Mouse (Mus musculus) retina, embryonic 14.5 days (tissue): ENCODE measurements around the gene Tmem178b.

Experiments used
- DNase-seq: peaks from one replicate; pipeline ENCODE4 v3.0.0-alpha.2; 2015; ENCODE audit warnings: low spot score

The Tmem178b gene

DNA sequence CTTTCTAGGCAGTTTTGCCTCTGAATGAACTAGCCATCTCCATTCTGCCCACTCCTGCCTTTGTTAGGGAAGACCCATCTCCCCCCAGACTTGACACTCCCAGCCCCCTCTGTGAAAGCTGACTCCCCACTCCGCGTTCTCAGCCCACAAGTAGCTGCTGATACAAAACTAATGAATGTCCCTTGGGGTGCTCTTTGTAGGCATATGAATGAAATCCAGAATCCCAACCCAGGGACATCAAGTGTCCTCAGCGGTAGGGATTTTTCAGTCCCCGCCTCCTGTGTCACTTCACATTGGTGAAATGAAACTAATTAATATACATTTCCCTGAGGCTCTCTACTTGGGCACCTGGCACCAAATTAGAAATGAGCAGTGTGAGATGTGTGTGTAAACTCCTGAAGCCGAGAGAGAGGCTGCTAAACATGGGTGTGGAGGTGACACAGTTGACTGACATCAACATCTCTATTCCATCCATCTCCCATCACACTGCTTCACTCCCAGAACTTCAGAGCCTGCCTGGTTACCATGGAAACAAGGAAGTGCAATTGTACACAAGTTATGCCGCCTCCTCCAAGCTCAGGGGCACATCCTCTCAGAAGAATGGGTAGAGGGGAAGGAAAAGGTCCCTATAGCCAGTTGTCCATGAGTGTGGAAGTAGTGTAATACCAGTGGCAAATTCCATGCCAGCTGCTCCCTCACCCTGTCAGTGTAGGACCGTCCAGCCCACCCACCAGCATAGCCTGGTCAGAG lies 142.8 kb downstream of the Tmem178b start:
- DNase-seq = no peak

DNA sequence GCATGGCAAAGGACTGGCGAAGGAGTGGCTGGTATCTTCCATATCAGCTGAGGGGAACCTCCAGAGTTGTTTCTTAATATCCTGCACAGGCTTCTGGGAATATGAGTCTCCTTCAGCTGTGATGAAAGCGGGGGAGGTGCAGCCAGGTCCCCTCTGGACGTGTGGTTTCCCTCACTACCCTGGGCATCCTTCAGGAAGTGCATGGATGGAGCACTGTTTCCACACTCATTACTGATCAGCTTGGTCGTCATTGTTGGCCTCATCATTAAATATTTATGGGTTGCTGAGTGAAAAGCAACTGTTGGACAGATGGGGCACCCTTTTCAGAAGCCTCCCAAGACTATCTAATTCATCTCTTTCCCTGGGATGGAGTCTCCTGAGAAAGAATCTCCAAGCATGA lies 146.3 kb downstream of the Tmem178b start:
- peak; percentile 63 for DNase-seq

DNA sequence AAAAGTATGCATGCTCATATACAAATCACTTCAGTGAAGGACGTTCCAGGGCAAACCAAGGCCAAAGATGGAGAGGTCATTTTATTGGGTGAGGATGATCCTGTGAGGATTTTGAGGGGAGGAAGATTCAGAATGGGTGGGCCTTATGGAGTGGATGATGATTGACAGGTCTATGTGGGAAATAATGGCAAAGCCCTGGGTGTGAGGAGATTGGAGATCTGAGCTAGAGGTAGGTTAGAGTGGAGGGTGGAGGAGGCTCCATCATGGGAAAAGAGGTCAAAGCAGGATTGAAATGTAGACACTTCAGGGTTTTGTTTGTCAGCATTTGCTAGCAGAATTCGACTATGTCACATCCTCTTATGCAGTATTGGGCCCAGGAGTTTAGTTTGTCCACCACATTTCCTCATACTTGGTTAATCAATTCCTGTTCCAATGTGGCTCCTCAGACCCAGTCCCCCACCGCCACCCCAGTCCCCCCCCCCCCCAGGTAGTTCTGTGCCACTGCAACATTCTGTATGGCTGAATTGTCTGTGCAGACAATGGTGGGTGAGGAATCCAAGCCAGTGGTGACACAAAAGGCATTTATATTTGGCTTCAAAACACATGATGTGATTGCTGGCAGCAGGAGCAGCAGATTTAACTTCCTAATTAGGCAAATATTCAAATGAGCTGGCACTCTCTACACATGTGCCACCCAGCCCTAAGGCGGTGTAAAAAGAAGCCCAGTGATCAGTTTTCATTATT lies 150.7 kb downstream of the Tmem178b start:
- no peak for DNase-seq

DNA sequence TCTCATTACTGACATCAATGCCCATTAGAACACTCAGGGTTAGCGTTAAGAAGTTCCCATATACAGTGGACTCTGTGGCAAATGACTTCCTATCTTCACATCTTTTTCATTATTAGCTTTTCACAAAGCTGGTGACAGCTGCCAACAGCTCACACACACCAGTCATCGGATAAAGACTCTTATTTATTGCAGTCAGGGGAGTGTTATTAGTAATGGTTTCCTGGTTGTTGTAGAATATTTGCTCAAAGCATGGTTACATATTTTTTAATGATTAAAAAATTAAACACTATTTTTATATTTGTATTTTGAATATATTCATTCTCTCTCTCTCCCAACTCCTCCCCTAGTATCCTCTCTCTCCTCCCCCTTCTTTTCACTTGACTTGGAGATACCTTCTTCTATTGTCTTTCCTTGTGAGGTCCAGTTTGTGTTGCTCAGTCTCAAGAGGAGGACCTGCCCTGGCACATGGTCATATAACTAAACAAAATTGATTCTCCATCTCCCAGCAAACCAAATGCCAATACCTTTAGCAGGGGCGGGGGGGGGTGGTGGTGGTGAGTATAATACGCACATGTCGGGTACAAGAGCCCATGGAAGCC lies 151.4 kb downstream of the Tmem178b start:
- no peak for DNase-seq

DNA sequence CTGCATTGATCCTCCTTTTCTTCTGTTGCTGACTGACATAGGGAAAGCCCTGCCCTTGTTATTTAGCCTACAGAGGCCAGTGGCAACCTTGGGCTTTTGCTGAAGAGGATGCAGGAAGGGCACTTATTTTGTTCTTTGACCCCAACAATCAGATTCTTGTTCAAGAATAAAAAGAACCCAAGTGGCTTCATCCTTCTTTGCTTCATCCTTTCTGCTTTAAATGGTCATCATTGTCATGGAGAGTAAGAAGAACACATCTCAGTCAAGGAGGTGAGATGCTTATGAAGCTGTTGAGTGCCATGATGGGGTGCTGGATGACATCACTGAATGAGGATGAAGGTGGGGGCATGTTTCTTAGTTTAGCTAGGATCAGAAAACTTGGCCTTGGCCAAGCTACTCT lies 159.8 kb downstream of the Tmem178b start:
- DNase-seq = no peak

DNA sequence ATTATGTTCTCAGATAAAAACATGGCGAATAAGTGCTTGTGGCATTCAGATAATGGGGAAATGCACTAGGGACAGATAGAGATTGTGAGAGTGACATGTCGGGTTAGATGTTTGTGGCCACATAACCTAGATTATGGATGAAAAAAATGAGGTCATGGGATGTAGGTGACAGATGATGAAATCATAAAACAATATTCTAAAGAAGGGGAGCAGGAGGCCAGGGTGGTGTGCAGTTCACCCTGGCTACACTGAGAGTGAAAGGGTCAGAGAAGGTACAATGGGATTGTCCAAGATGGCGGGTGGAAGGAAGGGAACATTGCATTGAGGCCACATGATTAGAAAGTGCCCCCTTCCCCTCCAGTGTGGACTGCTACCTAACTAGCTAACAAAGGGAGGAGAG lies 160.9 kb downstream of the Tmem178b start:
- no peak for DNase-seq

DNA sequence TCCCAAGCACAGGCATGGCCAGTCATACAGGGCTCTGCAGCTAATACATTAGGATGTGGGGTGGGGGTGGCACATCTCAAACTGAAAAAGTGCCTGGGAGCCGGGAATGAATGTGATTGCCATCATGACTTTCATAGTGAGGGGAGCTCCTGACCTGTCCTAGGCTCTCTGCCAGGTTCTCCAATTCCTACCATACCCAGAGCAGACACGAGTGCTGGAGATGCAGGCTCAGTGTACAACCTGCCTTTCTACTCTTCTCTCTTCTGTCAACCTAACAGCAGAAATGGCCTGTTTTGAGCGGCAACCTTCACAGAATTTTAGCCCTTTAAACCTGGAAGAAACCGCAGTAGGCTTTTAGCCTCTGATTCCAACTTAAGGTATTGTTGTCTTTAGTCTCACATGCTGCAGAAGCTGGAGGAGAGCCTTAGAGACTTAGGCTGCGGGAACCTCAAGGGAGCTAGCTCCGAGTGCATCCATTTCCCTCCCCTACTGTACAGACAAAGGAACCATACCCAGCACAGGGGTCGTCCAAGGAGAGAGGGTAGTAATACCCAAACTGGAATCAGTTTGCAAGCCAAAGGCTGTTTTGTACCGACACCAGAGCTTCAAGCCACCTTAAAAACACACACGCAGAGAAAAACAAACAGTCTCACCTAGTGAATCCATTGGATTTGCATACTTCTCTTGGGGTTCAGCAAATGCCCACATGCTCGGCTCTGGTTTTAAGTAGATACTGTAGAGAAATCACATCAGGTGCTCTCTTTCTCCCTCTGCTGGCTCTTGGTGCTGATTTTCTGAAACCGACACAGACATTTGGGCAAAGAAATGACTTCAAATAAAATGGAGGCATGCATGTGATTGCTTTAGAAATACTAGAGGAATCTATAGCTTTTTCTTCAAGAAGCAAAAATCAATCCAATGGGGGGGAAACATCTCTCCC lies 176.2 kb downstream of the Tmem178b start:
- peak; percentile 67 for DNase-seq

DNA sequence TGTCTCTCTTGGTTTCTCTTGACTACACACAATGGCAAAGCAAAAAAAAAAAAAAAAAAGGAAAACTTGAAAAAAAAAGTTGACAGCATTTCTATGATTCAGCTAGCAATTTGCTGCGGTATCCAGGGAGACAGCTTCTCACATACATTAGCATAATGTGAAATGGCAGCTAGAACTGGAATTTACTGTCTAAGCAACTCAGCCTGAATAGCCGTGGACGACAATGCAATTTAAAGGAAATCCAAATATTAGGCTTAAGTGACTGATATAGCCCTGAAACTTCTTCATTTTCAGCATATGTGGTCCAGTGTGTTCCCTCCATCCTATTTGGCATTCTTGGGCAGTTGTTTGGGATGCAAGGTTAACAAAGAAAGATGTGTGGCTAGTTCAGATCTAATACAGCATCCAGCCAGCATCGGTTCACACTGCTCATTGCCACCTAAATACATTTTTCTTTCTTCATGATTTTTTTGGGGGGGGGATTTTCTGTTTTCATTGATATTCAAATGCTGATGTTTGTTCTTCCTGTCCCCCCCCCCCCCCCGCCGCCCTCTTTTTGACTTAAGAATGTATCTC lies 176.9 kb downstream of the Tmem178b start:
- DNase-seq = peak; percentile 75

DNA sequence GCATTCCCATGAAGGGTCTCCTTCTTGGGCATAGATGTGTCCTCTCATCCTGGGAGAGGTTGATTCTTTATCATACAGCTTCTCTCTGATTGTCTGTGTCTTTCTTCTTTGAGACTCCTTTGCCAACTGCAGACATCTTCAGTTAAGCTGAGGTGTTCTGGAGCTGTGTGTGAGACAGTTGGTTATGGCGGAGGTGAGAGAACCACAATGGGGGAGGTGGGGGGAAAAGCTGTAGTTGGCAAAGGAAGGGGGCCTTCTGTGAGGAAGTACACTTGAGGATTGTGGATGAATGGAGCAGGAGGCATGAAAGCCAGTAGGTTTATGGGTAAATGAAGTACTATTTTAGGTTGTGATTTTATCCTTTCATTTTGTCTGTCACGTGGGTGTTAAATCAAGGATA lies 178.6 kb downstream of the Tmem178b start:
- DNase-seq = no peak

DNA sequence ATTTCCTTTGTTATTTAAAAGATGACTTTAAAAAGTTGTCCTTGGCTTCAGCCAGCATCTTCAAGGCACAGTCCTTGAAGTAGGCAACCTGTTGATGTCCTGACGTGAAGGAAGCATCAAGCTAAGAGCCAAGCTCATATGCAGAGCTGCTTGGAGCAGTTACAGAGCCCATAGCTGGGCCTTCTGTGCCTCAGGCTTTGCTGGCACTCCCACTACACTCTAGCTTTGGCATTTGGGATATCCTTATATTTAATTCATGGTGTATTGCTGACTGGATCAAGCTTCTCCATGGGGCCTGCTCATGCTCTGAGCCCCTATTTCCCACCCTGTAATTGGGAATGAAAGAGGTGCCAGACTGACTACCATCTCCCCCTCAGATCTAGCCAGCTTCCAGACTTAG lies 179.5 kb downstream of the Tmem178b start:
- DNase-seq = no peak

DNA sequence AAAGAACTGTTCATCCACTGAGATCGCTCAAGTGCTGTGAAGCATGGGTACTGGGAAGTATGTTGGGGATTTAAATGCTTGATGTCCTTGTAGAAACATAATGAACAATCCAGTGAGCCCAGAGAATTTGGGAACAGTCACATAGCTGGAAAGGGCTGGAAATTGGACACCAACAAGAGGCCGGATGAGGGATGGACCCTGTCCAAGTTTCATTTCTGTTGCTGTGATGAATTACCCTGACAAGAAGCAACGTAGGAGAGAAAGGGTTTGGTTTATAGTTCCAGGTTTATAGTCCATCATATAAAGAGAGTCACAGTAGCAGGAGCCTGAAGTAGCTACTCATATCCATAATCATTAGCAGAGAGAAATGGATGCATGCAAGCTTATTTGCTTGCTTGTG lies 186.4 kb downstream of the Tmem178b start:
- no peak for DNase-seq

DNA sequence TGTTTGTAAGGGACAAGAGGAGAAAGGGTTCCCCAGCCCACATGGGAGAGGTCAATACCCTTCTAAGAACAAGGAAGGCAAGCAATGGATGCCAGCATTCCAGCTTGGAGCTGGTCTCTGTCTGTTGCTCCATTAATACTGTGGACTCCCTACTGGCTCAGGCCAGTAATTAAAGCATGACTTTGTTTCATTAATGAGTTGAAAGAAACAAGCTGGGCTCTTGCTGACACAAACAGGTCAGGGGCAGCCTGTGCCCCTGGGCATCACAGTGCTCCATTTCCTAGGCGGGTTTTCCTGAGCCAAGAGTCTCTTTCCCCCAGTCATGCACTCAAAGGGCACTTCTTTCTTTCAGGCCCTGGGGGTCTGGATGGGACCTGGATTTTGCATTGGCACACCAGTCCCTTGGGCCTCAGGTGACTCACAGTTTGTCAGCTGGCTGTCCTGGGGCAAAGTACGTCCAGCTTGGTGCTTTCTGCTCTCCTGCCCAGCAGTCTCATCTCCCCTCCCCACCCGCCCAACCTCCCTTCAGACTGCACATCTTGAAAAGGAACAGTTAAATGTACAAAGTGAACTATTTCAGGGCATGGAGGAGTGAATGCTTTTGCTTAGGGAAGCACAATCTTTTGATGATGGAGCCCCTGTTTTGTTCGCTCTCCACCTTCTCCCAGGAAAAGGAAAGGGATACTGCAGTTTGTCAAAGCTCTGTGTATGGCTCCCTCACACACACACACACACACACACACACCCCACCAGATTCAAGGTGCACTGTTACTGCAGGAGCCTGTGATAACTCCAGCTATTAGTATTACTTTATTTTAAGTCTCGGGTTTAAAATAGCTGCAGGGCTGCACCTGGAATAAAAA lies 188.5 kb downstream of the Tmem178b start:
- peak; percentile 23 for DNase-seq

DNA sequence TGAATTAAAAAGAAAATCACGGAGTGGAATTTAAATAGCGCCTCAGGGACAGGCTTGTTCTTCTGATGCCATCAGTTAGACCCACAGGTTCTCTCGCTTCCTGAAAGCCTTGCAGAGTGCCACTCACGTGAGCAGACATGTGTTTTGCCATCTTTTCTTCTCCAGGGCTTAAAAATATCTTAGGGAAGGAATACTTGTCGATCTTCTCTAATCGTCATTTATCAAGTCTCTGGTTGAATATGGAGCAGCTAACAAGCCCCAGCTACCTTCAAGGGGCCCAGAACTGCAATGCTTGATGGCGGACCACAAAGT lies 189.1 kb downstream of the Tmem178b start:
- no peak for DNase-seq

DNA sequence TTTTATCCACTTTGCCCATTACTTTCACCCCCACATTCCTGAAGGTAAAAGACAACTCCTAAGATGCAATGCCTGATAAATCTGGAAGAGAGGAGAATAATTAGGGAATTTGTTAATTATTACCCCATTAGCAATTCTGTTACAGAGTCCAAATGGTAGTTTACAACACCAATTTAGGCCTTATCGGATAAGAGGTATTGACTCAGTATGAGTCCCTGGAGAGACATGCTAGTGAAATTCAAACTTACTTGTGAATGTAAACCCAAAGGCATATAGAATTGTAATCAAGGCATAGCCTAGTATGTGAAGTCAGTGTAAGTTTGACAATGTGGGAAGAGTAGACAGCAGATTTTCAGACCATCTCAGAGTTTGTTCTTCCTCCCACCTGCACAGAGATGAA lies 190.4 kb downstream of the Tmem178b start:
- DNase-seq = no peak

DNA sequence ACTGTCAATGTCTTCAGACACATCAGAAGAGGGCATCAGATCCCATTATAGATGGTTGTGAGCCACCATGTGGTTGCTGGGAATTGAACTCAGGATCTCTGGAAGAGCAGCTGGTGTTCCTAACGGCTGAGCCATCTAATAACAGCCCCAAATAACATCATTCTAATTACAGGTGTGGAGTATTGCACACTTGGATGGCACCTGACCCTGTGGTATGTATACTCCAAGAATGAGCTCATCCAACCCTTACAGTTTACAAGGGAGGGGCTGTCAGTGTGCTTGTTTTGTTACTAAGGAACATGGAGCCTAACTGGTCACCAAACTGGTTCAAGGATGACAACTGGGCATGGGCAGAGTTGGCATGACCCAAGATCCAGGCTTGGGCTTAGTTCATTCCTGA lies 190.8 kb downstream of the Tmem178b start:
- DNase-seq = no peak

DNA sequence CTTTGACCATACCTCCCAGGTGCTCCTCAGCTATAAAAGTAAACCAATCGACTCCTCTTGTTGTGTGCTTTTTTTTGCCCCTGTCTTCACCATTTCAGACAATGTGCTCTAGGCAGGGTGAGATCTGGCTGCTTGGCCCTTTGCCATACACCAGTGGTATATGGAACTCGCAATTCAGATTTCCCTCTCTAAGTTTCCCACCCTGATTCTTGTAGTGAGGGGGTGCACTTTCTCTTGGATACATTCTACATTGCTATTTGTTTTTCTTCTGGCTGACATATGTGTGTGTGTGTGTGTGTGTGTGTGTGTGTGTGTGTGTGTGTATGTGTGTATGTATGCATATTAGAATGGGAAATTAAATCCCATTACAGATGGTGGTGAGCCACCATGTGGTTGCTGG lies 191.3 kb downstream of the Tmem178b start:
- DNase-seq = no peak

DNA sequence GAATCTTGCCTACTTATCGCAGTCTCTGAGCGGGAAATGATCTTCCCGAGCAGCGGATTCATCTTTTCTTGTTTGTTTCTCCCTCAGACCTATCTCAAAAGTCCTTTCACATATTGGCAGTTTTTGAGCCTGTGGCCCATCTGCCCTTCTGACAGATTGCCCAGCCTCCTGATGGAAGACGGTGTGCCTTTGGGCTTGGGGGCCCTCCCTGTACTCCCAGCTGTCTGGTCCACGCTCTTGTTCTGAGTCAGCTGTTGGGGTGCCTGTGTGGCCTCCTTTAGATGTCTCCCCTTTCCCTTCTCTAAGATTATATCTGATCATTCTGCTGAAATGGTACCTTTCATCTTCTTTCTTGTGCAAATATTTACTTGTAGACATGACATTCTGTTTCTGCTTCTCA lies 195.4 kb downstream of the Tmem178b start:
- no peak for DNase-seq

DNA sequence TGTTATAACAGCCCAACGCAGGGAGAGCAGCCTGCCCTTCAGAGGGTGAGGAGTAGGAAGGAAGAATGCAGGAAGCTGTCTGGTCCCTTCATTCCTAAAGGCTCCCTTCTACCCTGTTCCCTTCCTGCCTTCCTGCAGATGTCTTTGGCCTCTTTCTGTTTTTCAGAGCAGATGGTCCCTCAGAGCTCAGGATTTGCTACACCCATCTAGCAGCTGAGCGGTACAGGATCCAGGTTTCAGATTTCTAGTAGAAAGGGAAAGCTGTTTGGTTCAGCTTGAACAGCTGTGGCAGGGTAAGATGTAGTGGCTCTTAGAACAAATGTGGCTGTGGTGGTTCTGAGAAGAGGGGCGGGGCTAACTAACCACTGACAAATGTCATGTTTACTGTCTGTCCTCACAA lies 197.9 kb downstream of the Tmem178b start:
- no peak for DNase-seq

DNA sequence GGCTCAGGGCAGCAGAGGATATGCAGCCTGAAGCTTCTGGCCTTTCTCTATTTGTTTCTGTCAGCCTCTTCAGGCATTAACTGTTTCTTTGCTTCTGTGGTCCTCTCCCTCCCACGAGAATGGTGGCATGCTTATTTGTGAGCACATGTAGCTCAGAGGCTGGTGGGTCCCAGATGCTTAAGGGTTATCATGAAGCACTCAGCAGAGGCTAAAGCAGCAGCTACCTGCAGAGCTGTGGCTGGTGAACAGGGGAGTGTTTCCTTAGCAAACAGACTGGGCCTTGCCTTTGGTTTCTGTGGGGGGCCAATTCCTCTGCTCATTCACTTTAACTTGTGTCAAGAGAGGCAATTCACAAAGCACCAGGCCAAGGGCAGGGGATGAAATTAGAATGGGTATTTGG lies 203.0 kb downstream of the Tmem178b start:
- no peak for DNase-seq

DNA sequence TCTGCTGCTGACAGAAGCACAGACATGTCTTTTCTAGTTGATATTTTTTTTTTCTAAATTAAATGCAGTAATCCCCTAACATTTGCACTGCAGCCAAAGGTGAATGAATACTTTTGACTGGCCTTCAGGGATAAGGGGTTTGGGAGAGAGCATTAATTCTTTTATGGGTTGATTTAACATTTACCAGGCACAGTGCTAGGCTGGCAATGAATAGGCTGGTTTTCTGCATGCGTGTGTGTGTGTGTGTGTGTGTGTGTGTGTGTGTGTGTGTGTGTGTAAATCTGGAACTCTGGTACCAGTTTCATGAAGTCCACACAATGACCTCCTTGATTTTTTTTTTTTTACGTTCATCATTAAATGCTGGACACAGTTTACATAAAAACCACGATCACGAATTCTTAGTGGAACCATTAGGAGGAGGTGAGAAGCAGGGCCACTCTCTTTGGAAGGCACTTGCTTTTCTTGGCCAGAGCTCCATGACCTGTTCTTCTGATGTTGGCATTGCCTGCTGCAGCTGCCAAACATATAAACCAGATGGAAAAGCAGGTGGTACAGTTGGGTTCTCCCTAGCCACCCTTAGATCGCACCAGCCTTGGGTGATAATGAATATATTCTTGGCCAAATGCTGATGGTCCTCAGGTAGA lies 203.7 kb downstream of the Tmem178b start:
- DNase-seq = no peak

DNA sequence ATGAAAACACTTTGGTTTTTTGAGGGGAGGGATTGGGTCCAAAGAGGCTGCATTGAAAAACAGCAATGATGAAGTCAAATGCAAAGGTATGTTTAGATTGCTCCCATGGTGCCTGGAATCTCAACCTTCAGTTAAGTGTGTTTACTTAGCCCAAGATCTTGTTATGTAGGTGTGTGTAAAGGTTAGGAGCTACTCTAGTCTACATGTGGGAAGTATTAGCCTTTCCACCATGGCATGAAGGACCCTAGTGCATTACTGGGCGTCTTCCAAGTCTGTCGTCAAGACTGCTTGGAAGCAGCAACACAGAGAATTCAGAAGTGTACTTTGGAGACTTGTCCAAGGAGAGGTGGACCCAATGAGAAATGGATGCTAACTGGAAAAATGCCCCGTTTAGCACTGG lies 205.3 kb downstream of the Tmem178b start:
- DNase-seq = no peak
